Mouse (Mus musculus) left cerebral cortex, postnatal 14 days (tissue): ENCODE results near the gene Gucd1. TPM values are rescaled to one million over a fixed set of nuclear protein-coding genes. Genes with fewer than 3 reads are reported as not detected.
"Not testable (repeated sequence)": the region's sequence is repeated elsewhere in the genome, so short reads cannot be mapped to it uniquely, and the experiment has no call there.

Experiments used
- DNase-seq, 2 experiments: peaks; one replicate each; pipeline ENCODE4 v3.0.0; 2021 to 2022; ENCODE audit warnings: low spot score in 2 of 2, mixed read lengths in 1 of 2
- intact Hi-C: fragments of 180-260 bp; cut with DNase I; formaldehyde crosslinking; loops from one replicate; pipeline ENCODE4 v1.15.1; 2025
- total RNA-seq, 2 experiments: library from RNA; stranded (reverse); gene quantifications; 2 replicates each; pipeline ENCODE4 v1.2.3; 2021

The Gucd1 gene
- total RNA-seq, 2 experiments from 2014 or later: 20.6 to 23.1 TPM

DNA sequence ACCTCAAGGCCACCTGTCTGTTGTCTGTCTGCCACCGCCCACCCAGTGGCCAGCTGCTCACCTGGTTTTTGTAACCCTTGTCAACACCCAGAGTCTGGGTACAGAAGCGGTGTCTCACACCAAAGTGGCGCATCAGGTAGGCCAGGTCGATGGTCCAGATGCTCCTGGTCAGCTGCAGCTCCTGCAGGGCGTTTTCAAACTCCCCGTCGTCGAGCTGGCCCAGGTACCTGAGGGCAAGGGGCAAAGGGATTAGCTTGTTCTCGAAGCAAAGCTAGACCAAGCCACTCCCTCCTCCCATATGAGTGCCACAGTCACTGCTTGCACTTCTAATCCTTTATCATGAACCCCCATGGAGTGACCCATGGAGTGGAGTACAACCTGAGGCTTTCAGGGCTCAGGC, 6.7 kb downstream of the Gucd1 start:
- no peak for DNase-seq
- intact Hi-C loops: no loop called here

DNA sequence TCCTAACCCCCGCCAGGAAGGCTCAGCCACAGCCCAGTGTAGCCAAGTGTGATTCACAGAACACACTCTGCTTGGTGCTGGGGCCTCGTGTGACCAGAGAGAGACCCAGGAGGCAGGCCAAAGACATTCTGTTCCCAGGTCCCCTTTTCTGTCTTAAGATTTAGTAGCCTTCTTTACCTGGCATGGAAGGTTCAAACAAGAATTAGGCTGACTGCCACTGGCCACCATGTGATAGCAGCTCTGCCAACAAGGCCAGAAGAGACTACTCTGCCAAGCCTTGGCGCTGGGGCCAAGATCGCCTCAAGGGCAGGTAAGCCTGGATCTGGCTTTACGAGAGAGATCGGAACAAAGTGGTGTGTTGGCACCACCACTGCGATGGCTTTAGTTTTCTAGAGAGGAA, 7.3 kb downstream of the Gucd1 start:
- intact Hi-C loops: no loop called here
- no peak for DNase-seq

DNA sequence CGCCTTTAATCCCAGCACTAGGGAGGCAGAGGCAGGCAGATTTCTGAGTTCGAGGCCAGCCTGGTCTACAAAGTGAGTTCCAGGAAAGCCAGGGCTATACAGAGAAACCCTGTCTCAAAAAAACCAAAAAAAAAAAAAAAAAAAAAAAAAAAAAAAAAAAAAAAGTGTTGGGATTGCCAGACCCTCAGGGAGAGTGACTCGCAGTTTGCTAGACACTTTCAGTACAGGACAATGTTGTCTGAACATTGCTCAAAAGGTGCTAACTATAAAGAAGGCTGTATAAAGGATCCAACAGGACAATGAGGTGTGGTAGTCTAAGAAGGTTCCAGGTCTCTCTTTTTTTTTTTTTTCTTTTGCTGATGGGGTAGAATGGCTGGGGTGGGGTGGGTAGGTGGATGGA, 11.8 kb downstream of the Gucd1 start:
- intact Hi-C loops, DNase-seq: not testable (repeated sequence)

DNA sequence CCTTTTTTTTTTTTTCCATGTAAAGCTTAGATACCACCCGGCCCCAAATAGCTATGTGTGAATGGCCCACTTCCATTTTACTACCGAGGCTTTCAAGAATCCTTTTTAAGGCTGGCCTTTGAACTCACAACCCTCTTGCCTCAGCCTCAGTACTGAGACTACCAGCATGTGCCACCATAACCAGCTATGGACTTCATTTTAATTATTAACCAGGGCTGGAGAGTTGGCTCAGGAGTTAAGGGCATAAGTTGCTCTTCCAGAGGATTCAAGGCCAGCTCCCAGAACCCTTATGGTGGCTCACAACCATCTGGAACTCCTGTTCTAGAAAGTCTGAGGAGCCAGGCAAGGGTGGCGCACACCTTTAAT, 12.7 kb downstream of the Gucd1 start:
- intact Hi-C loops: no loop called here
- no peak for DNase-seq

DNA sequence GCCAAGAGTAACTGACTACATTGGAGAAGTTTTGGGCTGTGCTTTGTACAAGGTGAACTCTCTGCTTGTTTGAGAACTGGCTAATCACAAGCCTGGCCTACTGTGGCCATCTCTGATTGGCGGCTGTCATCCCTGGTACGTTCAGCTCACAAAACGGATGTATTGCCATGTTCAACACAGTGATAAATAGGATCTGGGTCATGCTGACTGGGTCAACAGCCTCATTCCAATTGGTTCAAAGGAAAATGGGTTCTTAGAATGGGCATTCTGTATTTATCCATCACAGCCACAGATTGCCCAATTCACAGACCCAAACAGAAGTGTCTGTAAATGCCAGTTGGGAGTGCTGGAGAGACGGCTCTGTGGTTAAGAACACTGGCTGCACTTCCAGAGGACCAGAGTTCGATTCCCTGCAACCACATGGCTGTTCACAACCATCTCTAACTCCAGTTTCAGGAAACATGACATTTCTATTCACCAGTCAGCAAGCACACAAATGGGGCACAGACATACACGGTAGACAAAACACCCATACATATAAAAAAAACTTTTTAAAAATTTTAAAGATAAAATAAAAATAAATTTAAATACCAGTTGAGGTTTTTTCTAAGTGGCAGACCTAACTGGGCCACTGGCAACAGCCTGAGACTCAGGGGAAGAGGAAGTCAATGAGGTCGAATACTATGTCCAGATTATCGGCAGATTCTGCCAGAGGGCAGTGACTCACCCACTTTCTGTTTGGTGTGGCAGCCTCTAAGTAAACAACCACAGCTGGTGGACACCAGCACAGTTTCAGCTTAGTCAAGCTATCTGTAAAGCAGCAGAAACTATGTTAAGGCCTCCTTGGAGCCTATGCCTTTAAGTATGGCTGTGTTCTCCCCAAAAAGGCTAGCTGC, 13.3 kb downstream of the Gucd1 start:
- DNase-seq: no peak
- intact Hi-C loops: no loop called here

DNA sequence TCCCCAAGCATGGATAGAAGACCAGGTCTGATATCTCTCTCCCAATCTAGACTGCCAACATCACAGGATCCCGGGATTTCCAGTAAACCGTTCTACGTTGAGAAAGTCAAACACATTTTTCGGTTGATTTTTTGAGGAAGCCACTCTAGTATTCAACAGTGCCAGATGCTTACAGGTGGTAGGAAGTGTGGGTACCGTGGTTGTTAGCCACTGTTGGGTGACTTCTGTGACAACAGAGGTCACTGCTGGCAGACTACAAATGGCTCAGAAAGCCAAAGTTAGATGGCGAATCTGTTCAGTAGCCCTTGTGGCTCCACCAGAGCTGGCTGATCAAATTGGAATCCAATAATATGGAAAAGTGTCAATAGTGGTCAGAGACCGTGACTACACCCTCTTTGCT, 14.1 kb downstream of the Gucd1 start:
- no peak for DNase-seq
- intact Hi-C loops: no loop called here

DNA sequence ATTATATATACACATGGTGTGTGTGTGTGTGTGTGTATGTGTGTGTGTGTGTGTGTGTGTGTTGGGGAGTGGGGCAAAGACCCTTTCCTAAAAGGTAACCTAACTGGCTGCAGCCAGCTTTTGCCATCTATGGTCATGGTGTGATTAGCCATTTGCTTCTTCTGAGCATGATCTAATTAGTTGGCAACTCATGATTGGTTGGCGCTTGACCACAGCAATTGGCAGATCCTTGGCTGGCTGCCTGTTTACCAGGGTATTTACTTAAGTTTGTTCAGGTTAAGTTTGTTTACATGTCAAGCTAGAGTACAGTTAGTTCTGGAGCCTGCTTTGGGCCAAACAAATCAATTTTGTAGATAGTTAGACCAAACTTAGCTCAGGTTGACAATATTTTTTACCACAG, 16.1 kb downstream of the Gucd1 start:
- intact Hi-C loops: no loop called here
- no peak for DNase-seq

DNA sequence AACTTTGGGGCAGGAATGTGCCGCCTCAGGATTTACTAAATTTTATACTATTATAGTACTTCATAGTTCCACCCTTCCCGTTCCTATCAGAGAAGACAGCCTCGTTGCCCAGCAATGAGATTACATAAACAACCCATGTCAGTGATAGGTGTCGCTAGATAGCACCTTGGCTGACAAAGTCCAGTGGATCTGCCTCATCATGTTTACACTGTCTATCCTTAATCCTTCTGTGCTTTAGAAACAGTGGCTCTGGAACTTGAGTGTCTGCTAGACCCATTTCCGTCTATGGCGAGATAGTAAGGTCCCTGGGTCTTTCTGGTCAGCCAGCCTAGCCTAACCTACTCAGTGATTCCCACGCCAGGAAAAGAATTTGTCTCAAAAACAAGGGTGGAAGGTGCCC, 17.4 kb downstream of the Gucd1 start:
- intact Hi-C loops: no loop called here
- DNase-seq: no peak

DNA sequence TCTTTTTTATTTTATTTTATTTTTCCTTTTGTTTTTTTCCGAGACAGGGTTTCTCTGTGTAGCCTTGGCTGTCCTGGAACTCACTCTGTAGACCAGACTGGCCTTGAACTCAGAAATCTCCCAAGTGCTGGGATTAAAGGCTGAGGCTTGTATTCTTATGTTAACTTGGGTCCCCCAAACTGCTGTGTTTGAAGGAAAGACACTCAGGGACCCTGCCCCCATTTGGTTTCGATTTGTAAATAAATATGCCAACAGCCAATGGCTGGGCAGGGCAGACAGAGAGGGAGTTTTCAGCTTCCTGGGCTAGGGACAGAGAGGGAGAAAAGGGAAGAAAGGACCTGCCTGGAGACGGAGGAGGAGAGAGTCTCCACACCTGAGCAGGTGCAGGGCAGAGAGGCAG, 18.0 kb downstream of the Gucd1 start:
- no peak for DNase-seq
- intact Hi-C loops: no loop called here

DNA sequence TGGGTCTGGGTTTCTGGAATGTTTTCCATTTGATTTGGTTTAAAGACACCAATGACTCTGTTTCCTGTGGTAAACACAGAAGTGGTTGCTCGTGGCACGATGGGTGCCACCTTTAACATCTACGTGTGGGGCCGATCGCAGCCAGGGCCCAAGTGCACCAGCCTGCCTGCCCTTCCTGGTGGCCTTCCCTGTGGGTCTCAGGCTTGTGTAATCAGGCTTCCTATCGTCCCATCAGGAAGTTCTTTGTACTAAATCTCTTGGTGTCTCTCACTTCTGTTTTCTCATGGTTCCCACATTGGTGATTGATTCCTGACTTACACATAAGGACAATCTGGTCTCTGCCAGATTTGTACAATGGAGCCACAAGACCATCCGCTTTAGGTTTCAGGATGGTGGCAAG, 18.6 kb downstream of the Gucd1 start:
- intact Hi-C loops, DNase-seq: not testable (repeated sequence)

DNA sequence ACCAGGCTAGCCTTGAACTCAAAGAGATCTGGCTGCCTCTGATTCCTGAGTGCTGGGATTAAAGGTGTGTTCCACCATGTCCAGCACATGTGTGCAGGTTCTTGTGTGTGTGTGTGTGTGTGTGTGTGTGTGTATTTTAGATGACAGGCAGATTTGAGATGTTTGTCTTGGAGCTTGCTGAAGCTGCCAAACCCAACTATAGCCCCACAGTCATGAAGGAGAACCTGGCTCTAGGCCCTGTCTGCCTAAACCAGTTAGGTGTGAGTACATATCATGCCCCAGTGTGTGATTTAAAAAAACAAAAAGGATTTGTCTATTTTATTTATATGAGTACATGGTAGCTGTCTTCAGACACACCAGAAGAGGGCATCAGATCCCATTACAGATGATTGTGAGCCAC, 21.9 kb downstream of the Gucd1 start:
- intact Hi-C loops: no loop called here
- no peak for DNase-seq

DNA sequence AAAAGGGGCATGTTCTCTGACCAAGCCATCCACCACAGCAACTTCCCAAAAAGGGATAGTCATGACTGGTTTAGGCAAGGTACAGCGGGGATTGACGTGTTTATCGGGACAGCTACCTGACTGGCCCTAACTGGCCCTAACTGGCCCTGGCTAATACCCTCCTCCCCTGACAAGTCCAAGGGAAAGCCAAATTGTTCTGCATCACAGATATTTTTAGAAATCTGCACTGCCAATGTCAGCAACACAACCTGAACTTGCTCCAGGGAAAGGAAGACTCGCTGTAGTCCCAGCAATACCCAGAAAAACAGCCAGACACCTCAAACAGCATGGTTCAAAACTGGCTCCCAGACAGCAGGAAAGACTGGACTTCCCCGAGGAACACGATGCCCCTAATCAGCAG, 22.5 kb downstream of the Gucd1 start:
- intact Hi-C loops: no loop called here
- DNase-seq: no peak

DNA sequence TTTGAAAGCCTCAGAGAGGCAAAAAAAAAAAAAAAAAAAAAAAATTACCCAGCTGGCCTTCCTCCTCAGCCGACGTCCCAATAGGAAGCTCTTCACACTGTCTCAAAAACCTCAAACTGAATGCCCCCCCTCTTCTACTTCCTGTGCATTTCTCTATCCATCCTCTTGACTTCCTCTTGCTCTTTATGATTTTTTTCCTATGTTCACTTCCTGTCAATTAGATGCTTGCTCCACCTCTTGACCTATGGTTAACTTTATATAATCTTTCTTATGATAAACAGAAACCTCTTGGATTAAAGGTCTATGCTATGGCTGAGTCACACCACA, 25.9 kb downstream of the Gucd1 start:
- DNase-seq: no peak
- intact Hi-C loops: no loop called here

DNA sequence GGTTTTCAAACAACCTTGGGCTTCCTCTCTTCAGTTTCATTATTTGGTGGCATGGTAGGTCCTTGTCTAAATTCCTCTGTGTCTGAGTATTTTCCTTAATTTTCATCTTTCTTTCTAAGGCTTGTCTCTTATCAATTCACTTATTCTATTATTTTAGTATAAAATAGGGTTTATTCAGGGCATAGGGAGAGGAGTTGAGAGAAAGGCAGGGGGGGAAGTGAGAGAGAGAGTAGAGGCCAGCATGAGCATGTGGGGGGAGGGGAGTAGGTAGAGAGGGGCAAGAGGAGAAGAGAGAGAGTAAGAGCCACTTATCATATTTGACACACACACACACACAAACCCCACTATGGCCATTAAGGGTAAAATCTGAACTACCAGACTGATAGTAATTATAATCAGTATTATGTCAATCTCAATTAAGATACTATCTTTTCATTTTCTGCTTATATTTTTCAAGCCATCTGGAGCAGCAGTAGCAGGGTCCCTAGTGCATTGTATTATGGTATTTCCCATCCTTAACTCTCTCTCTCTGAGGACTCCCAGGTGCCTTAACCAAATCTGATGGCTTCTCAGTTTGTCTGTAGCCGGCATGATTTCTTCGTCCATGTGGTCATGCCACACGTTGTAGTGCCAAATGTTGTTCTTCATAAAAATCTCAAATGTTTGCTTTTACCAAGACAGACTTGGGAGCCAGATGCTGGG, 26.4 kb downstream of the Gucd1 start:
- intact Hi-C loops: no loop called here
- no peak for DNase-seq

DNA sequence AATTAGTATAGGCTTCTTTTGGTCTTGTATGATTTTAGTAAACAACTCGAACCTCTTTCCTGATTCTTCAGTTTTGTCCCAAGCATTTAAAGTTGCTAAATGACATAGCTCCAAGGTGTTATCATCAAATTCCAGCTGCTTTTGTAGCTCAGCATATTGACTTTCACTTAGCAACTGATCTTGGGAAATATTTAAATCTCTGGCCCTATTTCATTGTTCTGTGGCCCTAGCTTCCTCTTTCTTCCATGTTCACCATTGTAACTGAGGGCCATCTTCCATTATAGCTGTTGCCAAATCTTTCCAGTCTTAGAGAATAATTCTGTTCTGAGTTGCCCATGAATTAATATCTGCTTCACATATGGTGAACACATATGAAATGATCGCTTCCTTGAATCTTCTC, 27.0 kb downstream of the Gucd1 start:
- intact Hi-C loops: no loop called here
- DNase-seq: no peak

DNA sequence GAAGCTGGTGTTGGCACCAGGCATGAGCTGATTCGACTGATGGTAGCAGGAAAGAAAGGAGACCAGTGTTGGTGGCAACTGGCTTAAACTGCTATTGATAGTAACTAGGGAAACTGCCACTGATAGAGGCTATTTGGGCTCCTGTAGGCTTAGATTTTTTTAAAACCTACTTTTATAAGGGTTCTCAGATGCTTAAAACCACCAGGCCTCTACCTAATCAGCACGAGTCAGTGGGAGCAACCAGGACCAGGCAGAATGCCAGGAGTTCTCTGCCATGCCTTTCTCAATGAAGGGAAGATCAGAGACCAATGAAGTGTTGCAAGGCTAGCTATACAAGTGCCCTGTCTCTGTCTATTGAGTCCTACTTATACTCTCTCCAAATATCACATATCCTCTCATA, 28.2 kb downstream of the Gucd1 start:
- intact Hi-C loops: loop anchor here (5.0 kb wide), 4 partner anchors 52 to 307 kb away; no protein-coding TSS in a partner anchor
- no peak for DNase-seq

DNA sequence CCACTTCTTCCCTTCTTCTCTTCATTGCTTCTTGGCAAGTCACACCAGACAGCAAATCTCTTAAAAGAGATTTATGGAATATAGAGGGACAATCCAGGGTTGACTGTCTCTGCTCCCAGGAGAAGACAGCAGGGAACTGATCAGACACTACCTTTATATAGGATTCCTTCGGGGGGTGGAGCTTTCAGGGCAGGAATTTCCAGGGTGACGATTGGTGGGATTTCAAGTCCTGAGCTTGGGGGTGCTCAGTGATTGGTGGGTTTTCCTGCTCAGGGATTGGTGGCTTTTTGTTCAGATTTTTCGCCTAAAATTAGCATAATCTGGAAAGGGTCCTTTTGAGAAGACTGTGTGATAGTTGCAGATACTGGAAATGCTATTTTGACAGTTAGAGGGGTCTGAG, 30.6 kb downstream of the Gucd1 start:
- intact Hi-C loops: loop anchor here (5.0 kb wide), 4 partner anchors 50 to 305 kb away; no protein-coding TSS in a partner anchor
- DNase-seq: no peak

DNA sequence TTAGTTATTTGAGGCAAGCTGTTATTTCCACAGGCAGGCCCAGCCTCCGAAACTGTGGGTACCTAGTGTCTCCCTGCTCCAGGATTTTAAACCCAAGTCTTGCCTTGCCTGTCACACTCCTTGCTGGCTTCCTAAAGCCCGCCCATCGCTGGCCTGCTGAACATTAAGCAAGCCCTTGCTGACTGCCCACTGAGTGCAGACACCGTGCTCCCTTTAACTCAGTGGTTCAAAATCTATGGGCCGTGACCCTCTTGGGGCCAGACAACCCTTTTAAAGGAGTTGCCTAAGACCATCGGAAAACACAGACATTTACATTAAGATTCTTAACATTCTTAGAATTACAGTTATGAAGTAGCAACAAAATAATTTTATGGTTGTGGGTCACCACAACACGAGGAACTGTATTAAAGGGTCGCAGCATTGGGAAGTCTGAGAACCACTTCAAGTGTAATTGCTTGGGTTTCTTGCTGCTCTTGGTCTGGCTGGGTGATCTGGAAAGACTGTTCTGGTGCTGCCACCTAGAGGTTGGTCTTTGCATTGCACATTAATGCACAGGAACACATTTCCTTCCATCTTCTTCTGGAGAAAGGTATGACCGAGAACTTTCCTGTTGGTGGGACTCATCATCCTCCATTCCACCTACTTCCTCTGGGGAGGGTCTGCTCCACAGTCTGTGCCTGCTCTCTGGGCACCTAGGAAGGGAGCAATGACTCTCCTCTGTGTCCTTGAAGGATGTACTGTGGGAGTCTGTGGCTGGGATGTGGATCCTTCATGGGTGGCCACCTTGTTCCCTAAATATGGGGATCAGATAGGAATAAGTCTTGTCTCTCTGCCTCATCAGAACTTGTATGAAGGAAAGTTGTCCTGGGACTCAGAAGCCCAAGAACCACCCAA, 31.4 kb downstream of the Gucd1 start:
- intact Hi-C loops: loop anchor here (5.0 kb wide), 4 partner anchors 49 to 304 kb away; no protein-coding TSS in a partner anchor

DNA sequence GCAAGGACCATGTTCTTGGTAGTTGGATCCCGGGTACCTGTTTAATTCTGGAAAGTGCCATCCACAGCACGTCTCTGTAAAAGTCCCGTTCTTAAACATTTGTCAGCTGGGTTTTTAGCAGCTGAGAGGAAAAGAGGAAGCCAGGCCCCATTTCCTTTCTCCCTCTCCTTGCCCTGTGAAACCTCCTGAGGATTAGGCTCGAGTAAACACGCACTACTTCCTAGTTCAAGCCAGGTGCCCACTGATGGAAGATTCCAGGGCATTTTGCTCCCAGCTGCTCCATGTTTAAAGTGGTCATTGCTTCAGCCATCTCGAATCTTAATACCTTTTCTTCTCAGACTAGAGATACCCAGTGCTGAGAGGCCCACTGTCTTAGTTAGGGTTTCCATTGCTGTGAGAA, 33.0 kb downstream of the Gucd1 start:
- intact Hi-C loops: loop anchor here (5.0 kb wide), 4 partner anchors 47 to 302 kb away; no protein-coding TSS in a partner anchor

More for the DNA sequence above, 31.4 kb downstream of the Gucd1 start:
- peak; percentile 82 to 90 for DNase-seq

DNA sequence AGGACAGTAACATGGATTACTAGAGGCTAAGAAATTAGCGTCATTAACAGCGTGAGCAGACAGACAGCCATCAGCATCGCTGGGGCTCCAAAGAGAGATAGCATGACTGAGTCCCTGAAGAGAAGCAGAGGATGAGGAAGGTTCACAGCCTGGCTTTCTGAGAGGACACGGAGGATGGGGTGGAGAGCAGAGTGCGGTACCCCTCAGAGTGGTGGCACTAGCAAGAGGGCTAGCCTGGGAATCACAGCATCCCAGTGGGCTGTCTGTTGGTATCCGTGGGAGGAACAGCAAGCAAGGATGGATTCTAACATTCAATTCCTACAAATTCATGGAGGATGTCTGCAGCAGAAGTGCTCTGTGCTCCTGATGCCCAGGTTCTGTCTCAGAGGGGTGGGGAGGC, 33.7 kb downstream of the Gucd1 start:
- no peak for DNase-seq
- intact Hi-C loops: no loop called here

More for the DNA sequence above, 33.0 kb downstream of the Gucd1 start:
- DNase-seq: no peak
